Mouse (Mus musculus) naive thymus-derived CD4-positive, alpha-beta T cell, adult 2 months (primary cell): ENCODE measurements around the gene Tmem200c.

Experiments
- DNase-seq: peaks from one replicate; pipeline ENCODE4 v3.0.0-alpha.2; 2011; ENCODE audit warnings: low read depth

Gene Tmem200c

DNA sequence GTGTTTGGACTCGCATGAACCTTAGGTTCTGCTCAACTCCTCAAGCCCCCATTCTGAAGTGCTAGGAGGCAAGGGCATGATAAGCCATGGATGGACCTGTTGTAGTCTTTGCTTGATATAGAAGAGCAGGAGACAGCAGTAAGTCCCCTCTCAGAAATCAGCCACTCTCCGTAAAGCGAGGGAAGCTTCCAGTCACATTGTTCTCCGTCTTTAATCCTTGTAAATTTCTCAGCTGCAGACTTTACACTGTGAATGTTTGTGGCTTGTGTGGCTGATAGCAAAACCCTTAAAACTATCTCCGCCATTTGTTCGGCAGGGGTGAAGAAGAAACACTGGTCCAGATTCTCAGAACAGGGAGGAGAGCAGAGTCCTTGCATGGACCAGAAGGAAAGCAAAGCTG lies at the start of gene Tmem200c:
TSS of gene Tmem200c (plus strand) at position 301 of the 400 bp plus-strand sequence.
- DNase-seq = no peak

DNA sequence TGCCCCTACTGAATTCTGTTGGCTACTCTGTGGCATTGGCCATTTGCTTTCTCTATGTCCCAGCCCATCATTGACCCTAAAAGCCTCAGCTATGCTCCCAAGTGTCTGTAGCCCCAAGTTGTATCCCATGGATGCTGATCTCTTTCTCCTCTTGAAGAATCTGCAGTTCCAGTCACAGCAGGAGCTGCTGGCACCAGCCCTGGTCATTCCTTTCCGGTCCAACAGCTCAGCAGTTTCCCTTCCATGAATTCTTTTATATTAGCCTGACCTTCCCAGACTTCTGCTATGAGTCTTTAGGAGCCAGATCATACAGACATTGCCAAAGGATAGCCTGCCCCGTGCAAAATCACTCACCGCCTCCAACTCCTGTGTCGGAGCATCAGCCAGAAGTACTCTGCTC lies 32.7 kb upstream of the Tmem200c start:
- no peak for DNase-seq

DNA sequence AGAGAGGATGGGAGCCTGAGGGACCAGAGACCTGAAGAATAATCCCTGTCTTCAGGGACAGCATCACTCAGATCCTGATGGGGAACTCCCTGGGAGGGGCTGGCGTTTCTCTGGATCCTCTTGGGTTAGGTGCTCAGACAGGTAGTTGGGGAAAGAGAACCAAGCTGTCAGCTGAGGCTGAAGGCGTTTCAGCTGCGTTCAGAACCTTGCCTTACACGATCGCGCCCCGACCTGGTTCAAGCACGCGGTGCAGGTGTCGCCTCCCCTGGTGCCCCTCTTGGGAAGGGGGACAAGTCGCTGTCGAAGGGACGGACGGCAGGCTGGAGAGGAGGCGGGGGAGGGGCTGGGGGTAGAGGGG lies 10.2 kb downstream of the Tmem200c start:
- DNase-seq = no peak

DNA sequence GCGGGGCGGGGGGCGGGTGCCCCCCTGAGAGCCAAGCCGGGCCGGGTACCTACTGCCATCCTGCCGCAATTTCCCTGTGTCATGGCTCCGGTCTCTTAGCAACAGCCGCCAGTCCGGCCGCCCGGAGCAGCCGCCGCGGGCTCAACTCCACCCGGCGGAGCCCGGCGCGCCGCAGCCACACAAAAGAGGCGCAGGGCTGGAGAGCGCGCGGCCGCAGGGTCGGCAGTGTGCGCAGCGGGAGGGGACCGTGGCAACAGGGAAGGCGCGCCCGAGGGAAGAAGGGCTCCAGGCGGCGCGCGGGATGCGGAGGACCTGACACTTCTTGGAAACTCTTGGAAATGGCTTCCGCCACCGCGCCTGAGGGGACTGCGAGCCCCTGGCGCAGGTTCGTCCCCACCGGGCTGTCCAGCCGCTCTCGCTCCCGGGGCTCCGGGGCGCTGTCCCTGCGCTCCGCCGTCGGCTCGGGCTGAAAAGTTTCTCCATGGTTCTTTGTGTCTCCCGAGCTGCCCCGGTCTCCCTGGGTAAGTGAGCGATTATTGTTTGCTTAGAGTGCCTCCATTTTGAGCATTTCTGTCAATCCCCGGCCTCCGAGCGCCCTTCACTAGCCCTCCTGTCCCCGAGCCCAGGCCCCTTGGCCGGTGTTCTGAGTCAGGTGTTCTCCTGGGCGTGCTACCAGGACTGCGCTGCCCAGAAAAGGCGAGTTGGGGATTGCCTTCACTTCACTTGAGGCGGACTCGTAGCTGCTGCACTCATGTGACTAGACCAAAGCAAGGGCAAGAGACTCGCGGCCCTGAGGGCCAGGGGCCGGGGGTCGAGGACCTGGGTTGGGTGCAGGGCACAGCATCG lies 10.8 kb downstream of the Tmem200c start:
- no peak for DNase-seq

DNA sequence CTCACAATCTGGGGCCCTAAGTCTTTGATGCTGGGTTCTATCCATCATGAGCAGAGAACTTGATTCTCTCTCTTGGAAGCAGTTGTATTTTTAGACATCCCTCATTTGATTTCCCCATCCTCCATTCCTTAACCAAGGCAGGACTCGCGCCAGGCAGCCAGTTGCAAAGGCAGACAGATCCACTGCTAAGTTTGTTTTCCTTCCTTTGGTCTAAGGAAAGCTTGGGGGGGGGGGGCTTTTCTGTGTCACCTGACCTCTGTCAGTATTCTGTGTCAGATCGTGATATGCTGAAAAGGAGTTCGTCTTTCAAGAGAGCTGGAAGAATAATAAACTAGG lies 11.4 kb downstream of the Tmem200c start:
- no peak for DNase-seq

DNA sequence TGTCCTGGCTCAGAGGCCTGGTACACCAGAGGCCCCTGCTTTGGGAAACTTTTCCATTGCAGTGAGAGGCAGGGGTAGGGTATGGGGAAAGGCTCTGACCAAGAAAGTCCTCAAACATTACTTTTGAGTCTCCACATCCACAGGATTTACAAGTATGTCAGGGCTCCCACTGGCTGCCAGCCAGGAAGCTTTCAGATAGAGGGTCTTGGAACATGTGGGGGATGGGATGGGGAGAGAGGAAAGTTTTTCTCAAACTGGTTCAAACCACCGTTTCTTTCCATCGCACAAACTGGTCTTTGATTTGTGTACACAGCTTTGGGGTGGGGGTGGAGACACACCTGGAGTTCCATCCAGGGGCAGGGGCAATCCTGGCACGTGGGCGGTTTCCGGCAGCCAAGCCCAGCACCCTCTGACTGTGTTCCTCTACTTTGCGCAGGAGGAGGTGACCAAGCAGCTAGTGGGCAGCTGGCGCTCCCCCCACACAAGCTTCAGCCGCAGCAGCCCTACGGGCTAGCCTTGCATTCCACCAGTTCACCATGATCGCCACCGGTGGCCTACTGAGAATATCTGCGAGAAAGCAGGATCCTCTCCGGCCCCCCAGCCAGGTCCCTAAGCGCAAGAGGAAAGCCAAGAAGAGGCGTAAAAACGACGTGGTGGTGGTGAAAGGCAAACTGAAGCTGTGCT lies 13.6 kb downstream of the Tmem200c start:
- DNase-seq = no peak

DNA sequence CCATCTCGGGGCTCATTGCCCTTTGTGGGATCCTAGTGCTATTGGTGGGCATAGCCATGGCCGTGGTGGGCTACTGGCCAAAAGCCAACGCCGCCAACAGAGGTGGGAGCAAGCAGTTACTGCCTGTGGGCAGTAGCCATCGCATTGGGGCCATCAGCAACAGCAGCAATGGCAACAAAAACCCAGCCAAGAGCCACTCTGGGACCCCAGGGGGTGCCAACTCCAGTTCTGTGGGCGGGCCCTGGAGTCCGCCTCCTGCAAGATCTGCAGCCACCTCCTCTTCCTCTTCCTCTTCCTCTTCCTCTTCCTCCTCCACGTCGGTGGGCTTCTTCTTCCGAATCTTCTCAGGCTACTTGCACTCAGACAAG lies 14.1 kb downstream of the Tmem200c start:
- DNase-seq = no peak

DNA sequence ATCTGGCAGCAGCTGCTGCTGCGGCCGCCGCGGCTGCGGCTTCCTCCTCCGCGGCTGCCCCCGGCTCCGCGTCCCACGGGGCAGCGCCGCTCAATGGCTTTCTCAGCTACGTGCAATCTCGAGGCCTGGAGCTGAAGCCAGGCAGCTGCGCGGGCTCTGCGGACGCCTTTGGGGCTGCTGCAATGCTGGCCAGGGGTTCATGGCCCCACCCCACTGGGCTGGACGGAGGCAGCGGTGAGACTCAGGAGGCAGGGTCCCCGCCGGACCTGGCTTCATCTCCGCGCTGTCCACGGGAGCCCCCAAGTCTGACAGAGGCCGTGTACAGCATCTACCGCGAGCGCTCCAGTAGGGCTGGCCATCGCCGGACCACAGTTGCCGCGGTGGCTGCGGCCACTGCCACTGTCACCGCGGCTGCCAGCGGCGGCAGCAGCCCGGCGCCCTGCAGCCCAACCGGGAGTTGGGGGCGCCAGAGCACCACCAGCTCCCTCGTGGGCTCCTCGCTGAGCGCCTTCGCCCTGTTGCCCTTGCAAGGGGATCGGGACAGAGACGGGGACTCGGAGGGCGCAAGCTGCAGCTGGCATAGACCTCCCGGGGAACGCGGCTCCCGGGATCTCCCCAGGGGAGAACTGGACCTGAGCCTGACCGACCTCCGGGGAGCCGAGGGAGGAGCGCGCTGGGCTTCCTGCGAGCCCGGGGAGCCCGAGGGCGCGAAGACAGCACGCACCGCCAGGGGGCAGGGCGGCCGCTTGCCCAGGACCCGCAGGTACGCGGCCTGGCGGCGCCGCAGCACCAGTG lies 14.9 kb downstream of the Tmem200c start:
- DNase-seq = no peak

DNA sequence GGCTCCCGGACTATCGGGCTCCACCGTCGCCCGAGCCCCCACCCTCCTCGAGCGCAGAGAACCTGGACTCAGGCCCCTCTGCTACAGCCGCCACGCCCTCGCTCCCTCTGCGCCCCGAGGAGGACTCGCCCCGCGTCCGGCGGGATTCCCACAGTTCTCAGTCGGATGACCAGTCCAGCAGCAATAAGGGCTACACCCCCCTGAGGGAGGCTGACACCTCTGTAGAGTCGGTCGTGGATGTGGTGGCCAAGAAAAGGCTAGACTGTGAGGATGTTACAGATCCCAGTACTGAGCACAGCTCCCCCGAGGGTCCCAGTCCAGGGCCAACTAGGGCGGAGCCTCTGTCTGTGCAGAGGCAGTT lies 15.4 kb downstream of the Tmem200c start:
- no peak for DNase-seq

DNA sequence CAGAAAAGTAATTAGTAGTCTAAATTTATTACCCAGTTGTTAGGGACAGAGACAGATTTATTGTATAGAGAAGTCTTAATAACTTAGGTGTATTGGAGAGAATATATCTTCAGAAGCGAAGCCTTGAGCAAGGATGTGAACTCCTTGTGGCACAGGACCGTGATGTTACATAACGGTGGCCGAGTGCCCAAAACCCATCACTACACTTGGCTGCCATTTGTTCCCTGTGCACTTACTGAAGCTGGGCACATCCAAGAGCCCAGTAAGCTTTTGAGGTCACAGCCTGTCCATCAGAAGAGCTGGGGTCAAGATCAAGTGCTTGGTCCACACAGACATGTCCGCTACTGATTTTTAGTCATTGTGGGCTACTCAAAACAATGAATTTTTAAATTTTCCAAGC lies 19.5 kb downstream of the Tmem200c start:
- DNase-seq = no peak

DNA sequence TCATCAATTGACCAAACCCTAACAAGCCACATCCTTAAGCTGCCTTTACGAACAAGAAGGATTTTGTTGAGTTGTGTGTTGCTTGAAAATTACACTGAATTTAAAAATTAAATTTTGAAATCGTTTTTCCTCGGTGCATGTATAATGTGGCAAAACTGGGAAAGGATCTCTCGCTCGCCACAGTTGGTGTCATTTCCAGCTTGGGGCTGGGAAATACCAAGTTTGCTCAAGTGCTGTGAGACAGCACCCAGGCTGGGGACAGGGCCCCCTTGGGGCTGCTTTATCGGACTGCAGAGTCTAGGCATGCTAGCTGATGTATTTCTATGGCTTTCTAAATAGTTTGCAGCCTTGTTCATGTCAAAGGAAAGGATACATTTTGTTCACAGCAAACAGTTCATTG lies 22.3 kb downstream of the Tmem200c start:
- DNase-seq = no peak

DNA sequence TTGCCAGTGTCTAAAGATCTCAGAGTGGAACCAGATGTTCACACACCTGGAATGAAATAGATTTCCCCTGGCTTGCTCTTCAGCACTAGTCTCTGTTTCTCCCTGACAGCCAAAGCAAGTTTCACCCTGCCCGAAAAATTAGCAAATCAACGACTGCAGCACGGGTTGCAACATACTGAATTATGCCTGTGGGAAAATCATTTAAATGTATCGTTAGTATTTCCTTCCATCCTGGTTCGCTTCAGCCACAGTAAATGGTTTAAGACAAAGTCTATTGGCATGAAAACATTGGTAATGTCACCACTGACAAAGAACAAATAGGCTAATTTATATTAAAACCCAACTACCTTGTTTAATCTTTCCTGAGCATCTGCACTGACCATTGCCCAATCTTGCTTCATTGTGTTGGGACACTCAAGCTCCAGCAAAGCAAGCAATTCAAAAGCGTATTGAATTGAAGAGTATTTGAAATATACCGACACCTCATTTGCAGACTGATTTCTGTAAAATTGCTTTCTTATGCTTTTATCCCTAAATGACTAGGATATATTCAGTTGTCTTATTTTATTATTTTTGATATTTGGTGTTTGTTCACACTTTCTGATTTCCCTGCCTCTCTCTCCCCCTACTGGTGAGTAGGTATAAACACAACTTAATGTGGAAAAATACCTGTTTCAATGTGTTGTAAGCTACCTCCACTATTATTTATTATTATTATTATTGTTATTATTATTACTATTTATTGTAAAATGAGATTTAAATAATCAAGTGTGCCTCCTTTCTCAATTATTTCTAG lies 25.9 kb downstream of the Tmem200c start:
- DNase-seq = no peak

DNA sequence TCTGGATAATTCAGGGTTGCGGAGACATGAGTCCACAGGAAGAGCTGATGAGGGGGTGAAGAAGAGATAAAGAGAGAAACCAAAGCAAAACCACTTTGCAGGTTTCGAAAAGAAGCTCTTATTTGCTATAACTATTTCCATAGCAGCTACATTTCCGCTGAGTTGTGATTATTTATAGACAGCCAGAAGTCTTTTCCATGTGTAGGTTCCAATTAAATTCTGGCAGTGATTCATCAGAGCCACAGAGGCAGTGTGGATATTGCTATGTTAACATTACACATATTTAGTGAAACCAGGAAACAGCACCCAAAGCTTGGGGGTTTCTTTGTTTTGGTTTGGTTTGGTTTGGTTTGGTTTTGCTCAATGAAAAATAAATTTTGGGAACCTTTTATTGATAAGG lies 37.8 kb downstream of the Tmem200c start:
- DNase-seq = no peak

DNA sequence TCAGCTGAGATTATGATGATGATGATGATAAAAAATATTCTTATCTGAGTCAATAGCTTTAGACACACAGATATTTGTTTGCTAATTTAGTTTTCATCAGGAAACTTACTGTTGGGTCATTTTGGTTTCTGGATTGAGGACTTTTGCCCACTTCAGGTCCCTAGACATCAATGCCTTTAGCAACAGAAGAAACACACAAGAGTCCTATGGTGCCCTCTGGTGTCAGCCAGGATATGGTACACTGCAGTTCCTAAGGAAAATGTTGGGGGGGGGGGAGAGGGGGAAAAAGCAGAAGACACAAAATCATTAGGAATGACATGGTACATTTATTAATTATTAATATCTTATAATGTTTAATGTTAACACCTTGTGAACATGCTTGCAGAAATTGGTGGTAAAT lies 42.0 kb downstream of the Tmem200c start:
- no peak for DNase-seq

DNA sequence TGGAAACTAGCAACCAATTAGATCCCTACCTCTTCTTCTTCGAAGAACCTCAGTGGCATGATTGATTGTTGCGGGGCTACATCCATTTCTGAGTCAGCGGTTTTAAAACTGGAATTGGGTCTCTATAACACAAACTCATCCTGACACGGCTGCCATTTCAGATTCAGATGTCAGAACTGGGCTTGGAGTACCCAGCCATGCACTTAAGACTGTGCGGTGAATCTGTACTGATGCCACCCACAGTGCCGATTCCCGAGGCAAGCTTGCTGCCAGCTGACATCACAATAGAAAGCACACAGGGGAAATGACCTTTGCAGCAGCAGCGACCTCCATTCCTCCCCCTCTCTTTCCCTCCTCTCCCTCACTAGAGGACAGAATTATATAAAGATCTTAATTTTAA lies 47.6 kb downstream of the Tmem200c start:
- no peak for DNase-seq

DNA sequence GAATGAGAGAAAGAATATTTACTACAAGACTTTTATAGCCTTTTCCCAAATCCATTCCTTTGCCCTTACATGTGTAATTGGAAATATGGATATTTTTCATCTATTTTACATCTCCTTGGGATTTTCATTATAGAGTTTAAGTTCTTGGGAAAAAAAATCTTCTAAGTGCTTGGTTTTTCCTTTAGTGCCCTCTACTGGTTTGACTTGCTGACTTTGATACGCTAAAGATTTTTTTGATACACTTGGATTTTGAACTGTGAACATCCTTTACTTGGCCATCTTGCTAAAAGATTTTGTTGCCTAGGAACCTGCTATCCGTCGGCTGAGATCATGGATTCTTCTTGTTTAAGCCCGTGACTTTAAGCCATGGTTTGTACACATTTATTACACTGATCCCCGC lies 48.8 kb downstream of the Tmem200c start:
- no peak for DNase-seq

DNA sequence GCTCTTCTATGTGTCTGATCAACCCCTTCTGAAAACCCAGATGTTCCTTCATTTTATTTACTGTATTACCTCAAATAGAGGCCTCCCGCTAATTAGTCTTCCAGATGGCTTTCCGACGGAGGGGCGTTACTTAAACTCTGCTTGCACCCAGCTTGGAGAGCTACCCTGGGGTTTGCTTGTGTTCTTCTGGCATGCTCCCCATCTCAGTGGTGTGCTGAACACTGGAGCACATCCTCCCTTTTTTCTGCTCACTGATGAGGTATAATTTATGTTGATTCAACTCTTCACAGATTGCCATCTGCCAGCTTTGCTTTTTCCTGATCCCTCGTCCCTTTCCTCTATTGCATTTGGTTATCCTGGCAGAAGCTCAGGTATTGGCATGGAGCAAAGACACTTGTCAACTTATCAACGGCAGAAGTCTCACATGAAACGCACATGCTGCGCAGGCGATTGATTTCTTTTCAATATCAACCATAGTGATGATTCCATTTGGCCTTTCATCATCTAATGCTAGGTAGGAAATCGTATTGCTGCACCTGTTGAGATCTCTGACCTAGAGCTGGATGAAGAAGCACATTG lies 49.6 kb downstream of the Tmem200c start:
- no peak for DNase-seq

DNA sequence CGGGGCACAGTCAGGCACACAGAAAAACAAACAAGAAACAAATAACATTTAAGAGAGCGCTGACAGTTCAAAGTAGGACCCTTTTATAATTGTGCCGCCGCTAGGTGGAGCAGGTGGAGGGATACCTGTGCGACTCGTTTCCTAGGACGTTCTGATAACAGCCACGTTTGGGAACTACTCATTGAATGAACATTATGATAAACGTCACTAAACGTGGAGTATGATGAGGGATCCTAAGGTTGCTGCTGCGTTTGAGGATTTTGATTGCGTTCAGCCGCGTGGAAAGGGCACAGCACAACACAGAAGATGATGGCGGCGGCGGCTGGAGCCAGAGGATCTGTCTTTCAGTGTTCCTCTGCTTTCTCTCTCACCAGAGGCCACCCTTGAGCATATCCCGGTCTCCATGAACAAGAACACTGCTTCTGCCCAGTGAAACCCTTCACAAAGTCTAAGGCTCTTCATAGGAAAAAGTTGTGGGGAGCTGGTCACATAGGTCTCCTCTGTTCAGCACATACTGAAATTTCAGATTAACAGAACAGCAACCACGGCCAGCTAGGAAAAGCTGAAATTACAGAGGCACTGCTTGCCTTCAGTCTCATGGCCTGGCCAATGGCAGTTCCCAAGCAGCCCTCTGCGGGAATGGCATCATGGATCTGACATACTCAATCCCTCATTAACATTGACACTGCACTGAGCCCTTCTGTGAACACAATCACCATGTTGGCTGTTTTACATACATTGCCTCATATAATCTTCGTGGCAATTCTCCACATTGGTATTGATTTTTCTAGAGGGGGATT lies 55.5 kb downstream of the Tmem200c start:
- no peak for DNase-seq

DNA sequence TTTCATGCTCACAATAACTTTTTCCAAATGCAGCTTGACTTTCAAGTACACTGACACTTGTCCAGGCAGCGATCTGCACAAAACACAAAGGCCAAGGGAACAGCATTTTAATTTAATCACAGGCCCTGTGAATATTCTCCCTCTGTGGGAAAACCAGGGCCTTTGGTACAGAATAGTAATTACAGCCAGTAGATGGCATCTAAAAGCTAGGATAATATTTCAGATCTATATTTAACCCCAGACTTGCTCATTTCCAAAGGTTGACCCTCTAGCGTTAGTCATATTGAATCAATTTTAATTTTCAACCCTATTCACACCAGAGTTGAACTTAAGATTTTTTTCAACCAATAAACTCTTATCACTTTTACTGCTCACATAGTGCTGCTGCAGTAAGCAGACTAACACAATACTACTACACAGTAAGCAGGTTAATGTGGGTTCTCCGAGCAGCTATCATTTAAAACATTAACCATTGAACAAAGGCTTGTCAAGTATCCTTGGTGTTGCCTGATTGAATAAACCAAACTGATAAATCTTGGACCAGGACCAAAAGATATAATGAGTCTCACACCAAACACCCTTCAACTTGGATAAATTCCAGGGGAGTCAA lies 57.2 kb downstream of the Tmem200c start:
- DNase-seq = no peak

DNA sequence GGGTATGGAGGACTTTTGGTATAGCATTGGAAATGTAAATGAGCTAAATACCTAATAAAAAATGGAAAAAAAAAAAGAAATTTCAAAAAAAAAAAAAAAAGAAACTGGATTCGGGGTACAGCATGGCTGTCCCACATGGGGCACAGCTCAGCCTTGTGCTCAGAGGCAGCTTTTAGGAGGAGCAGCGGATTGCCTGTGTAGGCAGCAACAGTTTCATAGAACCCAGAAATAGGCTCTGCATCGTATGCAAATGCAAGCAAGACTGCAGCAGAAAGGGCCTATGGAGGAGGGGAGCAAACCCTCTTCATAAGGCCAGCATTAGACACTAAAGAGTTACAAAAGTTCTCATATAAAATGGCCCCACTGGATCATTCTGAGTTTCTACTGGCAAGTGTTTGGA lies 64.2 kb downstream of the Tmem200c start:
- DNase-seq = no peak
